Mouse (Mus musculus) mouse embryonic stem cell (cell line): ENCODE measurements around the gene Fa2h.

Source experiments
- in situ Hi-C, 2 experiments: fragments of 300-500 bp; cut with MboI; formaldehyde crosslinking; loops; 1 replicate in 1 of 2; 3 replicates in 1 of 2; pipeline ENCODE4 v1.14.3; 2019 to 2020; ENCODE audit warnings: low sequenced_read_pairs in 2 of 2, low pct_unique_long_range_greater_than_20kb in 1 of 2, mixed read lengths in 1 of 2; ENCODE audit not compliant: unreplicated experiment in 1 of 2

The Fa2h gene

DNA sequence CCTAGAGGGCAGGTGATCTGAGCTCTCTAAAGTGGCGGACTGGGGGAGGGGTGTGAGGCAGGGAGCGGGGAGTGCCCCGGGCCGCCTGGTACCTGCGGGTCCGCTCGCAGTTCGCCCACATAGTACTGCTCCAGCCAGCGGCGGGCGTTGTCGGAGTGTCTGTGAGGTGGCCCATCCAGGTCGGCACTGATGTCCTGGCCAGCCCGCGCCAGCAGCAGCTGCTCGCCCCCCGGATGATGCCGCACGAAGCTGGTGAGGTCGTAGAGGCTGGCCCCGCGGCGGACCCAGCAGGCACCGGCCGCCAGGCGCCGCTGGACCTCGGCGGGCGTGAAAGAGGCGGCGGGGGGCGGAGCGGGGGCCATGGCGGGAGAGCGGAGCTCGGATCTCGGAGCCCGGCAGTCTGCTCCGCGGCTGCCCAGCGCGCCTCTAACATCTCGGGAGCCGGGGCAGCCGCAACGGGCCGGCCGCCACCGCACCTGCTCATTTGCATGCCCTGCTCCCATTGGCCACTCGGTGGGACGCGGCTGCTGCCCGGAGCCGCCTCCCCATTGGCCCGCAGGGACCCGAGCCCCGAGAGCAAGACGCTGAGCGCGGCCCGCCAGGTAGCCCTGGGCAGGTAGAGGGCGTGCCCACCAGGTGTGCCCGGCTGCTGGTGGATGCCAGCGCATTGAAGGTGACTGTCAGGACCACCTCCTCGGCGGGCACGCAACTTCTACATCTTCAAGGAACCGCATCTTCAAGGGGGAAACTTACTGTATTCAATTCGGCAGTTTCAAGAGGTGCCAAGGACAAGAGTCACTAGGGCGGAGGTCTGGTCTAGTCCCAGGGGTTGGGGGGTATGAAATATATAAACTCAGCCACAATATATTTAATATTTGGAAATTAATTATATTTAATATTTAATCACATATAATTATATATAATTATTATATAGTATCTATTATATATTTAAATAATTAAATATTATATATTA is at the start of gene Fa2h:
Gene Fa2h, minus strand, starts transcription at position 434 of the 973 bp plus-strand sequence.
- in situ Hi-C loops: no loop called here

DNA sequence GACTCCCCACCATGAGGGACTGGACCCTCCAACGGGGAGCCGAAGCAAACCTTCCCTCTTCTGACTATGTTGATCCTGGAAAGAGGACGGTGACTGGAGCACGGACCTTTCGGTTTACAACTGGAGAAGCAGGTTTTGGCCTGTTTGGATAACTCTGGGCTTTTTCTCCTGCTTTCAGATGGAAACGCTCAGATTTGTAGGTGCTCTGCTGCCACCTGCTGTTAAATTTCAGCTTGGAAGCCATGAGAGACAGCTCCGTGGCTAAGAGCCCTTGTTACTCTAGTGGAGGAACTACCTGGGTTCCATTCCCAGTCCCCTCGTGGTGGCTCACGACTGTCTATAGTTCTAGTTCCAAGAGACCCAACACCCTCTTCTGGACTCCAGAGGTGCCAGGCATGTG is 45.6 kb upstream of the Fa2h start:
- in situ Hi-C loops: loop anchor here in 1 of 2 experiments (5.0 kb wide), 1 partner anchor 97 kb away; no protein-coding TSS in a partner anchor

DNA sequence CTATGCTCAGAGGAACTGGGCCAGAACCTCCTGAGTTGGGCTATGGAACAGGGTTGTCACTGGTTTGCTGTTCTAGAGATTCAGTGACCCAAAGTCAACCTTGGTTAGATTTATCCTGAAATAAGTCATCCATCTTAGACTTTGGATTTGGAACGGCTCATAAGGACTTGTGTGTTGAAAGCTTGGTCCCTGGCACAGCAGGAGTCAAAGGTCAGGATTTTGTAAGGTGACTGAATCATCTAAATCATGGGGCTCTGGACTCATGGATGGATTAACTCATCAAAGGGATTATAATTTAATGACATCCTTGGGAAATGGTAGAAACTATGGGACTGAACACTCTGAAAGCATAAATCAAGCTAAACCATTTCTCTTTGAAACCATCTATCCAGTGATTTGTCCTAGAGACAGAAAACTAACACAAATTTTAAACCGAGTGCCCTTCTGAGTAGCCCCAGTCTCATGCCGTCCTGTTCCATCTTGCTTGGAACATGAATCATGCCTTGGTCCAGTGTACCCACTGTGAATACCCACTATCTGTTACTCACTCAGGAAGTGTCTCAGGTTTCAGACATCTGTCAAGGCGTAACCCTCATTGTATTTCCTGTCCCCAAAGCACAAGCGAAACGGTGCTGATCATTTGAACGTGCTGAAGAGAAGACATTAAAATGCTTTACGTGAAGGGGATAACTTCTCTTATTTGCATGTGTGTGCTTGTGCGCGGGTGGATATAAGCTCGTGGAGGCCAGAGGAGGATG is 41.6 kb upstream of the Fa2h start:
- in situ Hi-C loops: loop anchor here in 1 of 2 experiments (5.0 kb wide), 1 partner anchor 93 kb away; no protein-coding TSS in a partner anchor

DNA sequence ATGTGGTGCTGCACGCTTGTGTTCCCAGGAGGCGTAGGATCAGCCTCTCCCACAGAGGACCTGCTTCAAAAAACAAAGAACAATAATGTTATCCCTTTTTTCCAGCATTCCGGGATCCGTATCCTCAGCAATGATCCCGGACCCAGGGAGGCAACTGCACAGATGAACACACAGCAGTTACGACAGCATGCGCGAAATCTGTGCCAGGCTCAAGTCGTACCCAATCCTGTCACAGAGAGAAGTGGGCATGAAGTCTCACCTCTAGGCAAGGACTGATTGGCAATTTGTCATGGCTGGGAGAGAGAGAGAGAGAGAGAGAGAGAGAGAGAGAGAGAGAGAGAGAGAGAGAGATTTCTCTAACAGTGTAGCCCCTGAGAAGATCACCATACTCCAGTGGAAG is 31.0 kb upstream of the Fa2h start:
- in situ Hi-C loops: no loop called here

DNA sequence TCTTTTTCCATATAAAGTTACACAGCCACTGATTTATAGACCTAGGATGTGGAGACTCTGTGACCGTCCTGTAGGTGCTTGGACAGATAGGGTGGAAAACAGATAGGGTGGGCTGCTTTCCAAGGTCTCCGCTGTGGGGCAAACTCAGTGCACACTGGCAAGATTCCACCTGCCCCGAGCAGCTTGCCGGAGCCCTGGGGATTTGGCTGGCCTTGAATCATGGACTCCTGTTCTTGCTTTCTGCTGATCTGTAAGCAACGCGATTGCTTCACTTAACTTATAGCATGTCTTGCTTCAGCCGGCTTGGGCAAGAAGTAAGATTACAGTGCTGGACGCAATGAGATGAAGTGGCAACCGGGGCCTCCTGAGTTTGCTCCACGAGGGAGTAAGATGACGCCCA is 30.6 kb upstream of the Fa2h start:
- in situ Hi-C loops: no loop called here

DNA sequence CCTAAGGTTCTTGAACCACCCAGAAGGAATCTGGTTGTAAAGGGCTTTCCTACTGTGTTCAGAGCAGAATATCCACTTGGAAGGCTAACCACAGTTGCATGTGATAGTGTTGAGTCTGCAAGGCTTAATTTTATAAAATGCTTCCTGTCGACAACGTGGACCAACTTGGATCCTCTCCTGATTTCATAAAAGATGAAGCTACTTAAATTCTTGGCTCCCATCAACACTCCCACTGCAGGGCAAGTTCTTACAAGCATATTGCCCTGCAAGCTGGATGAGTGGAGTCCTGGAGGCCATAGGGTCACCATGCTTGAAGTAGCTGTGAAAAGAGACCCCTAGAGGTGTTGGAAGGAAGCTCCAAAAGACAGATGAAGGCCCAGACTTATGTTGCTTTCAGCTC is 29.0 kb upstream of the Fa2h start:
- in situ Hi-C loops: no loop called here

DNA sequence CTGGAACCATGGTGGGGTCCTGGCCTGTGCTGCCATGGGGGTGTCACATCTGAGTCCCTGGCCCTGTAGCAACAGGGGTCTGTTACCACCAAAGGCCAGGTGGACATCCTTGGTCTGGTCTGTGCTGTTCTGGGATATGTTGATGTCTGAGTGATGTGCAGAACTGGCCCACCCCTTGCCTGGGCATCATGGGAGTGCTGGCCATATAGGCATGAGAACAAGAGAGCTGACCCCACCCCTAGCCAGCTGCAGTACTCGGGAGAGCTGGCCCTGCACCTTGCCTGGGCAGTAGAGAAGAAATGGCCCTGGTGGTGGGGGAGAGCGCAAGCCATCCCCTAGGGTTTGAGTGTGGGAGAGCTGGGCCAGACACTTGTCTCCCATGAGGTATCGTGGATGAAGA is 25.5 kb upstream of the Fa2h start:
- in situ Hi-C loops: no loop called here

DNA sequence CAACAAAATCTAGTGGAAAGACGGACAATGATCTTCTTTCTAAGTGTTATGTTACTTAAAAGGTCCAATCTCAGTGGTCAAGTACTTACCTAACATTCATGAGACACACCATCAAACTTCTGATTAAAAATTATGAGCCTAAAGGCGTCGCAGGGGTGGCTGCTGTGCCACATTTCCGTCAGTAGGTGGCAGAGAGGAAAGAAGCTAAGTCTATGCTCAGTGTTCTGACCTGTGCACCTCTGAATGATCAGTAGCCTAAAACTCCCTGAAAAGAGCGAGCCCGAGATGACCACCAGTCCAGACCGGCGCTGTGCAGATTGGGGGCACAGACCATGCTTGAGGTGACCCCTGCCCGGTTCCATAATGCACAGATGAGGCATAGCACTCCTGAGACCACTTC is 25.0 kb upstream of the Fa2h start:
- in situ Hi-C loops: no loop called here

DNA sequence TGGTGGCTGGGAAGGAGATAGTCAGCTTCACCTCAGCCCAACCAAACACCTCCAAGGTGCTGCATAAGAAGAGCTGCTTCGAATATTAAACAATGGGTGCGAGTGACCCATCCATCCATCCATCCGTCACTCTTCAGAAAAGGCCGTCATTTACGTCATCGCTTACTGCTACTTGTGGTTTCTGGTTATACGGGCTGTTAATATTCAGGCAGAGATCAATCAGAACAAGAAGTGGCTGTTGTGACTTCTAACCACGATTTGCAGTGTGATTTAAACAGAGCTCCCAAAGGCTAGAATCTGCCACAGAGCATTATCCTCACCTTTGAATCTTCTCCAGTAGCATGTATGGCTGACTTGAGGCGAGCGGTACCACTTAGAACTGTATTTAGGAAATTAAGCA is 23.6 kb upstream of the Fa2h start:
- in situ Hi-C loops: no loop called here

DNA sequence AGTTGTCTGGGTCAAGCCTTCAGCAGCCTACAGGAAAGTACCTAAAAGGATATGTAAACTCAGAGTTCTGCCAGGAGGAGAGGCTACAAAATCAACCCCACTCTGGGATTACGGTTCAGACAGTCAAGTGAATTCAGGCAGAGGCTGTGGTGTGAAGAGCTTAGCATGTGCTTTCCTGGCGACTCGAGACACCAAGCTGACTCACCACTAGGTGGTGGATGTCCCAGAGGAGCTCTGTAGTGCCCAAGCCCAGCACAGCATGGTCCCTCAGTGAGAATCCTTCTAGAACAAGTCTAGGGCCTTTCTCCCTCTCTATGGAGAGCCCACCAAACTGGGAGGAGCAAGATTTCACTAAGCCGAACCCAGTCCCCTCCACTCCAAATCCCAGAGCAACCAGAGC is 9.8 kb upstream of the Fa2h start:
- in situ Hi-C loops: no loop called here

DNA sequence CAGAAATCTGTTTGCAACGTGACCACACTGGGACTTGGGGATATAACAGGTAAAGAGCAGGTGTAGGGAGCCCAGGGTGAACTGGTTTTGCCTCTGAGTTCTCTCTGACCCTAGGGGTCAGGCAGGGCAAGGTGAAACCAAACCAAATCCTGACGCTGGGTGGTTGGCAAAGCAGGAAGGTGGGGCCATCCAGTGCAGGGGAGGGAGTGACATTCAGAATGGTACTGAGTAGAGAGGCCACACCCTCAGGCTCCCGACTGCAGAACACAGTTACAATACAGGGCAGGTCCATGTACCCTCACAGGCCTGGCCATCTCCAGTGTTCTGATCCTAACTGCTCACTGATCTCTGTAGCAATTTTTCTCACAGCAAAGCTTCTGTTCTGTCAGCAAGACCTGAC is 2.4 kb downstream of the Fa2h start:
- in situ Hi-C loops: no loop called here

DNA sequence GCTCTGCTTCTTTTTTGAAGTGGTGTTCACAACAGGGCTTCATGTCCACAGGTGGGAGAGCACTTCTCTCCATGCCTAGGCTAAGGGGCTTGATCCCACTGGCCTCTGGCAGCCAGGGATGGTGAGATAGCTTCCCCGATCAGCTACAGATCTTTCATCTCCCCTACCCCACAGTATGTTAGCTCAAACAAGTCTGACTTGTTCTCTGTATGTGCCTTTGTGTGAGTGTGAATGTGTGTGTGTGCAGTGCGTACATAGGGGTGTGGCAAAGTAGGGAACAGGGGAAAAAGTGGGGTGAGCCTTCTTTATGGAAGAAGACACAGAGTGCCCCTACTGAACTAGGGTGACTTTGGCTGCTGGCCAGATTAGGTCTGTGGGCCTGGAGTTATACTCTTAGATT is 2.8 kb downstream of the Fa2h start:
- in situ Hi-C loops: no loop called here

DNA sequence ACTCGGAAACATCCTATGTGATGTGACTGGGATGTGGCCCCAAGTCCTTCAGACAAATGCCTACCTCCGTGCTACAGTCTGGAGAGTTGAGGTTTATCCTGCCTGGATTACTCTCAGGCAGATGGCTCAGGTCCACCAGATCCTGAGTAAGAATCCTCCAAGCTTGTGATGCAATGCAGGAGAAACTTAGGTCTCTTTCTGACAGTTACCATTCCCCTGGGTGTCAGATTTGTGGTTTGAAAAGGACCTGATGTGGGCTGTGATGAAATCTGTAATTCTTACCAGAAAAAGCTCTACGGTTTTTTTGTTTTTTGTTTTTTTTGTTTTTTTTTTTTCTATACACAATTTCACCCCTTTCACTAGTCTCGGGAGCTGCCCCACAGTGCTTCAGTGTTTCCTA is 4.0 kb downstream of the Fa2h start:
- in situ Hi-C loops: no loop called here

DNA sequence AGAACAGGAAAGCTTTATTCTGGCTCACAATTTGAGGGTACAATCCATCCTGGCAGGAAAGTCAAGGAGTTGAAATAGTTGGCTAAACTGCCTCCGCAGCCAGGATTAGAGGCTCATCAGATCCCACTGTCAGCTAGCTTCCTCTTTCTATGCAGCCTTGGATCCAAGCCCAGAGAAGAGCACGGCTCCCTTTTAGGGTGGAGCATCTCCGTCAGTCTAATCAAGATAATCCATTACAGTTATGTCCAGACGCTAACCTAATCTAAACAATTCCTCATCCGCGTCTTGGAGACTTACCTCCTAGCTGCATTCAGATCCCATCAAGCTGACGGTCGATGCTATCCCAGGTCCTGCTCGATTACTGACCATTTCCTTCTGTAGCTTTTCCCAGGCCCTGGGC is 7.7 kb downstream of the Fa2h start:
- in situ Hi-C loops: no loop called here

DNA sequence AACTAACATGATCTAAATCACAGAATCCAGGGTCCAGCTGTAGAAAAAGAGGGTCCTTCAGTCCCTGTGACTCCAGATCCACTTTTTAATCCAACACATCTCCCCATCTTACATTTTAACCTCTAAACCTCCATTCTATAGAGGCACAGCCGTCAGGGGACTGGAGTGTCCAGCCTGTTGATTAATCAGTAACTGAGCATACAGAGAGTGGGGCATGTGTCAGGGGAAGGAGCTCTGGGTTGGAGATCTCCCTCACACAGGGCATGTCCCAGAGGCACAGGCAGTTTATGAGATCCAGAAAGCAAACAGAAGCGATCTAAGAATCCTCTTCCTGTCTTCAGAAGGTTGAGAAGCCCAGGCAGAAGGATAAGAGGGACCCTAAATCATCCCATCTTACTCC is 9.0 kb downstream of the Fa2h start:
- in situ Hi-C loops: no loop called here

DNA sequence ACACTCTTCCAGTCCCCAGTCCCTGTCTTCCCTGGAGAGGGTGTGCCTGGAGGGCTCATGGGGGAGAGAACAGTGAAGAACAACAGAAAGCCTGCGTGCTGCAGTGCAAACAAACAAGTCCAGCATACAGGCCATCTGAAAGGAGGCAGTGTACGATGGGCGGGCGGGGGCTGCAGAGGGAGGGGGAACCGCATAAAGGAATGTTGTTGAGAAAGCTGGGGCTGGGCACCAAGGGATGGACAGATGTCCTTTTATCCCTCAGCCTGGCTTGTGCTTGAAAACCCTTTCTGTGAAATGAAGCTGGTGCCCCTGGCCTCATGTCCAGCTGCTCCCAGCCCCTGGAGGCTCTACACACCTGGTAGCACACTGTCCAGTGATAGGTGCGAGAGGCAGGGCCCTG is 18.4 kb downstream of the Fa2h start:
- in situ Hi-C loops: no loop called here

DNA sequence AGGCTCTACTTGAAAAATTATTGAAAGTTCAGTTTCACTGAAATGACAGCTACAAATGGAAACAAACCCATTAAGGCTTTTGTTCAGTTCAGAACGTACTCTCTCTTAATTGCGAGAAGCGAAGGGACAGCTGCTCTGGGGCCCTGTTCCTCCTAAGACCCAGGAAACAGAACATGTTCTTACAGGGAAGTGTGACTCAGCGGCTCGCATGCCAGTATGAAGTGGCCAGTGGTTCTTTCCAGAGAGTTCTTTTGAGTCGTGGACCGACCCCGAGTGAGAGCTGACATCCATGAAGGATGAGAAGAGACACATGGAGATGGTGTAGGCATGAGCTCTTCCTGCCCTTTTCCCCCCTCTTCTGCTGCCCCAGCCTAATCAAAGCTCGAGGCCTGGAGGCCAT is 23.9 kb downstream of the Fa2h start:
- in situ Hi-C loops: no loop called here

DNA sequence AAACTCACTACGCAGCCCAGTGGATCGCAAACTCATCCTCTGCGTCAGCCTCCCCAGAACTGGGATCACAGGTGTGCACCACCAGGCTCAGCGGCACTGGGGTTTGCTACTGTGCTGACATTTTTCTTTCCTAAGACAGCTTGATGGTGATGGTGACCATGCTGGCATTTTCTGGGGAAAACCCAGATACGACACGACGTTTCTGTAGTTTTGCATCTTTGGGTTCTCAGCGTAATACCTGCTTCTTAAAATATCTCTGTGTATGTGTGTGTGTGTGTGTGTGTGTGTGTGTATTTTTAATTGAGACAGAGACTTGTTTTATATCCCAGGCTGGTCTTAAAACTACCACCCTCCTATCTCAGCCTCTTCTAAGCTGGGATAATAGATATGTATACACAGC is 26.3 kb downstream of the Fa2h start:
- in situ Hi-C loops: no loop called here

DNA sequence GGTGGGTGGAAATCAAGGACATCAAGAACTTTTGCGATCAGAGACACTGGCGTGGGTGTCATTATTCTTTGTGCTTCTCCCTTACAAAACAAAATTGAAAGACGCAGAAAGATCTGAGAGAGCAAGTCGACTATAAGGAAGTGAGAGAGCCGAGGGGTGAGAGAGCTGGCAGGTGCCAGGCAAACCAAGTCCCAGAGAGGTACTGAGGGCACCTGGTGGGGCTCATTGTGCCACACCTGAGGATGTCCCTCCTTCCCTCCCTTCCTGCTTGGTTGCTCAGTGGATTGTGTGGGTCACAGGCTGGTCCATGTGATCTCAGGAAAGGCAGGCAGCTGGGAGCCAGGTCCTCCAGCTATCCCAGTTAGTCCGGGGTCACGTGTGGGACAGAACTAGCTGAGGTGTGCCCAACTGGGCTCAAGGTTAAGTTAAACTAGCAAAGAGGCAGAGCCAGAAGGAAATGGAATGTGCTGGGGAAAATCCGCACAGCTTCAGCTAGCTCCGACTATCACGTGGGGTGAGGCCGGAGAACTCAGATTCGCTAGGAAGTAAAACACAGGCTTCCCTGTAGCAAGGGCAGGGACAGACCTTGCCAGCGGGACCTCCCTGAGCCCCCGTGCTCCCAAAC is 26.9 kb downstream of the Fa2h start:
- in situ Hi-C loops: no loop called here
